8 mouse cellular contexts compared by ENCODE assay signal in genomic region chr13:95389866-95390865, GRCm38 (mm10). TPM values are rescaled to one million over a fixed set of nuclear protein-coding genes. Genes with fewer than 3 reads are reported as not detected.
A peak's percentile ranks its signal among the peaks of the same experiment; 100 is the strongest.
DNase-seq lines count a peak whose midpoint lies in the region; ATAC-seq and TF ChIP-seq lines count a peak whose summit lies in the region.

No protein-coding gene starts in this region.

- H3K9me3 ChIP-seq in hindbrain, embryonic 15.5 days, result no peaks in the 10 kb centered on the region

- POLR2A ChIA-PET in Patski (lab: Charles Lee), result no interaction called here

- in situ Hi-C loops in Patski (cut with MboI; ENCODE audit: low pct_unique_long_range_greater_than_20kb), result loop anchor here (5.0 kb wide), 2 partner anchors 92 to 332 kb away; no protein-coding TSS in a partner anchor

- H3K4me1 ChIP-seq in hindbrain, embryonic 15.5 days (replicated peaks), result peaks cover 5% of the 10 kb centered on the region; the same call in 1 of the 2 replicates

- no peak for DNase-seq in Patski (ENCODE audit: low read depth, low spot score)
- DNase-seq in cerebellum, postnatal 10 days, result peak; percentile 88 to 90
- peak; percentile 39 to 79 for DNase-seq in frontal cortex, postnatal 14 days (ENCODE audit: low spot score in 2 of 2)
- DNase-seq in layer of hippocampus, postnatal 25 days (ENCODE audit: extremely low spot score in 1 of 2, low spot score in 1 of 2), result peak; percentile 69 to 91
- DNase-seq in lung, postnatal 36 days, result peak; percentile 83
- peak; percentile 65 for DNase-seq in retina, postnatal 7 days (ENCODE audit: low read depth, low spot score)
- peak; percentile 87 for DNase-seq in thymus, postnatal 4 days

- CTCF ChIA-PET in Patski (lab: Charles Lee), result interaction anchor here (0.8 kb wide), 1 partner anchor 115 kb away, joined by 3 read pairs; no protein-coding TSS in a partner anchor

- H3K27me3 ChIP-seq in Patski, result no peaks in the 10 kb centered on the region
- H3K27me3 ChIP-seq in hindbrain, embryonic 15.5 days, result no peaks in the 10 kb centered on the region

- H3K9ac ChIP-seq in hindbrain, embryonic 15.5 days, result no peak overlapping the region

- H3K4me3 ChIP-seq in hindbrain, embryonic 15.5 days, result no peak overlapping the region

- H3K4me2 ChIP-seq in hindbrain, embryonic 15.5 days, result peak overlapping the region; percentile 37

- no peaks in the 10 kb centered on the region for H3K36me3 ChIP-seq in hindbrain, embryonic 15.5 days

- TF ChIP-seq CTCF in Patski (IDR thresholded peaks at IDR 0.05), result peak; percentile 80

- no peak overlapping the region for H3K27ac ChIP-seq in hindbrain, embryonic 15.5 days (replicated peaks)

- ATAC-seq in Patski, result peak; percentile 71
- peak; percentile 82 for ATAC-seq in hindbrain, embryonic 15.5 days (ENCODE audit: low FRiP score, low read depth)

- WGBS in hindbrain, embryonic 15.5 days, result 34% methylated on average over 24 of the region's 24 CpGs

RNA-seq across cellular contexts. Expression of gene Aggf1, which starts 15.0 kb away (rescaled TPM):
- 46.6 TPM for polyA plus RNA-seq in Patski (2021)
- polyA plus RNA-seq in hindbrain, embryonic 15.5 days (2015; fragmentation: Nextera tagmentation; extraction: Ambion mirVana), result 36.4 and 38.3 TPM in 2 replicates
- 10 to 100 TPM; 49.3 TPM for total RNA-seq in layer of hippocampus, postnatal 25 days (2021)

RNA-seq across cellular contexts. Expression of gene Crhbp, which starts 54.6 kb away (rescaled TPM):
- polyA plus RNA-seq in Patski (2021), result not detected
- polyA plus RNA-seq in hindbrain, embryonic 15.5 days (2015; fragmentation: Nextera tagmentation; extraction: Ambion mirVana), result 8.7 and 8.8 TPM in 2 replicates
- 10 to 100 TPM; 19.7 to 23.1 TPM for total RNA-seq in layer of hippocampus, postnatal 25 days (2021)
